Mouse (Mus musculus) urinary bladder, postnatal 25 days (tissue): ENCODE data around the gene Tmprss2.
A peak's percentile ranks its signal among the peaks of the same experiment; 100 is the strongest.

Experiments
- DNase-seq: peaks from one replicate; pipeline ENCODE4 v3.0.0; 2022; ENCODE audit warnings: low spot score

Gene Tmprss2

DNA sequence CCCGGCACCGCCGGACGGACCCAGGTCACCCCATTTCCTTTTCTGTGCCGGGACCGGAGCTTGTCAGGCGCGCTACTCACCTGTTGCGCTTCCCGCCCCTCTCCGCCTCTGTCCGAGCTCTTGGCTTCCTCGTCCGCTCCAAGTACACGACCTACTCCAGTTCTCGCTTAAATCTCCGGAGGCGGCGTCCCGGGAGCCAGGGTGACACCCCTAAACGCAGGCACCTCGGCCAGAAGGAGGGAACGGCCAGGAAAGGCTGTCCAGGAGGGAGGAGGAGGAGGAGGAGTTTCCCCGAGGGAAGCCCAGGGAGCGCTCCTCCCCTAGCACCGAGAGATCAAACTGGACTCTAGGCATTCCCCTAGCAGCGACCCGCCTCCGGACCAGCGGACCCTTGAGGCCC lies at the start of gene Tmprss2:
Gene Tmprss2 (minus strand): TSS at position 257 of the 400 bp plus-strand sequence.
- peak; percentile 67 for DNase-seq

DNA sequence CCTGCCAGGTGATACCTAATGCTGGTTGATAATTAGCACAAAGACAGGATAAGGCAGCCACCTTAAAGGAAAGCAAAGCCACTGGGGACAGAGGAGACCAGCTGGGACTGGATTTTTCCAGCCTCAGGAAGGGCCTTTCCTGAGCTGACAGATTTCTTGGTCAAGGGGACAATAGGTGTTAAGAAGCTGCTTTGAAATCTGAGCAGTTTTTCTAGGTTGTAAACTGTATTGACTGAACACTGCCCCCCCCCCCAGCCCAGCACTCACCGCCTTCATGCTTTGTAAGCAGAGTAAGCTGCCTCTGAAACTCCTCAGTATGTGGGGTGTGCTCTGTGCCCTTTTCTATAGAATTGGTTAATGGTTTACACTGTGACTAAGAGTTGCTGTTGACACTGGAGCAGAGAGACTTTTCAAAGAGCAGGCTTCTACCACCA lies 48.2 kb upstream of the Tmprss2 start:
- DNase-seq: no peak

DNA sequence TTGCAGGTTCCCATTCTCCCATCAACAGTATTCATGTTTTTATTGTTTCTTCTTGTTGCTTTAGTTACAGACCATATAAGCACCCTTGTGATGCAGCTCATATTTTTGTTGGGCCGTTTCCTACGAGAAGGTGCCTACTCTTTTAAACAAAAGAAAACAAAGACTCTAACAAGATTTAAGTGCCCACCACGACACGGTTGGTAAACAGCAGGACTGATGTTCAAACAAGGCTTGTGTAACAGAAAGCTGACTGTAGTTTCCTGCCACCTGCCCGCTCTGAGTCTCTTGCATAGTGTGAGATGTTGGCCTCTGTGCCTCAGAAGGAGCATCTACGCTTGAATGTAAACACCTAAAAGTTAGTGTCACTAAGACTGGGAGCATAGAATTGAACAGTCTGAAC lies 47.5 kb upstream of the Tmprss2 start:
- DNase-seq: no peak

DNA sequence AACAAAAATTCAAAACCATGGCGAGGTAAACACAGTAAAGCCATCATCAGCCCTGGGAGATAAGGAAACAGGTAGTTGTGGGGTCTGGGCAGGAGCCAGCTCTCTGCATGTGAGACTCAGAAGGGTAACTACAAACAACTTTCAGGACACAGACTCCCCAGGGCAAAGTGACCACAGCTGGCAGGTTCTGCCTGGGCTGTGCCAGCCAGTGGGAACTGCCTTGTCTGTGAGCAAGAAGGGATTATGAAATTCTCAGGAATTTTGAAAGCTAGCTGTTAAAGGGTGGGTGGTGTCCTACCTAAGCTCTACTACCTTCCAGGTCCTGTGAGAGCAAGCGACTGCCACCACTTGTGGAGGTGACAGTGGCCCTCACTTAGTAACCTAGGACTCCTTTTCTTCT lies 44.8 kb upstream of the Tmprss2 start:
- DNase-seq: no peak

DNA sequence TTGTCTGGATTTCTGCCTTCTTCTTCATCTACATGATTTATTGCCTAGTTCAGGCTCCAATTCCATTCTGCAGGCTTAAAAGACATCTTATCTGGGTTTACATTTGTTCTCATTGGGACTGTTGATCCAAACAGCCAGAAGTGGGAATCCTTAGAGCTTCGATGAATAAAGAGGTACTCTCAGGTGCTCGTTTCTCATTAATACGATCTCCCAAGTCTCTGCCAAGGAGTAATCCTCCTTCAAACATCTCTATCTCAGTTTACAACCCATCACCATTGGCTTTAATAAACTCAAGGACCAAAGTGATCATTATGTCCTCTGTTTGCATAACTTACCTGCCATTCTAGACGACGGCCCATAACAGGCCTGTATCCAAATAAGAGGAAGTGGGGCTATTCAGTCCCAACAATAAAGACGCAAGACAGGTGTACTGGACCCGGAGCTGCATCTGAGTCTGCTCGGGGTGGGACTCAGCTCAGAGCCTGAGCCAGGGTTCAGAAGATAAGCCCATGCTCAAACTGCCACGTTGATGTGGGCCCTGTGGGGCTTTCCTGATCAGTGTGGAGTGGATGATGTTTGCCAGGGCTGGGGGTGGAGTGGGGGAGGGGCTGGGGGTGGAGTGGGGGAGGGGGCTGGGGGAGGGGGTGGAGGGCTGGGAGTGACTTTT lies 38.7 kb upstream of the Tmprss2 start:
- DNase-seq: no peak

GRCm38 (mm10) chr16:97644681-97645080 lies 33.7 kb upstream of the Tmprss2 start:
- DNase-seq: no peak

GRCm38 (mm10) chr16:97639630-97640029 lies 28.6 kb upstream of the Tmprss2 start:
- DNase-seq: no peak

GRCm38 (mm10) chr16:97632880-97633484 lies 22.0 kb upstream of the Tmprss2 start:
- peak; percentile 49 for DNase-seq

GRCm38 (mm10) chr16:97623166-97623565 lies 12.2 kb upstream of the Tmprss2 start:
- DNase-seq: no peak

DNA sequence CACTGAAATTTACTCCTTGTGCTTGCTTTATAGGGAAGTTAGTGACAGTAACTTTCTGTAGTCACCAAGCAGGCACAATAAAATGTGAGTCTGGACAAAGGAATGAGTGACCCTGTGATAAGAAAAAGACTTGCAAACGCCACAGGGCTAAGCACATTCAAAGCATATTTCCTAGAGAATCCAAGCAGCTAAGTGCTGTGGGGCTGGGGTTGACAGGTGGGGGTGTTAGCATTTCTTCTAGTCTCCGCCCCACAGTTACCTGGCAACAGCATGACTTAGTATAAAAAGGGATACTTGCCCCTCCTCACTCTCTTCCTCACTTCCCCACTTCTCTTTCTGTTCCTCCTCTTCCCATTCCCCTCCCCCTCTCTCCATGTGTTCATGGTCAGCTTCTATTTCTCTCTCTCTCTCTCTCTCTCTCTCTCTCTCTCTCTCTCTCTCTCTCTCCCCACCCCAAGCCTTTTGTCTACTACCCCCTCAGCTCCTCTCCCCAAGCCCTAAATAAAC lies 11.4 kb upstream of the Tmprss2 start:
- DNase-seq: no peak

DNA sequence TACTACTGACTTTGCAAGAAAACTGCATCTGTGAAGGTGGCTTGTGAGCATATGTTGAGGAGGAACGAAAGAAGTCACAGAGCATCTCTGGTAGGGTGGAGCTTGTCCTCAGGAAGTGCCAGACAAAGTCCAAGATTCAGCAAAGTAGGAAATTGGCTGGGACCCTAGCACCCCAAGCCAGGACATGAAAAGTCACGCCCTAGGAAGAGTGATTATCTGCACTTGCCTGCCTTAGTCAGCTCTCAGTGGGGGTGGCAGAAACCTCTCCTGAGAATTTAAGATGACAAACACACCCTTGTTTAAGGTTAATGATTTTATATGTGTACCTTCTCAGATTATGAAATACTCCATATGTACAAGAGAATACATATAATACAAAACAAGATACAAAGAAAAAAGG lies 7.3 kb upstream of the Tmprss2 start:
- DNase-seq: no peak

DNA sequence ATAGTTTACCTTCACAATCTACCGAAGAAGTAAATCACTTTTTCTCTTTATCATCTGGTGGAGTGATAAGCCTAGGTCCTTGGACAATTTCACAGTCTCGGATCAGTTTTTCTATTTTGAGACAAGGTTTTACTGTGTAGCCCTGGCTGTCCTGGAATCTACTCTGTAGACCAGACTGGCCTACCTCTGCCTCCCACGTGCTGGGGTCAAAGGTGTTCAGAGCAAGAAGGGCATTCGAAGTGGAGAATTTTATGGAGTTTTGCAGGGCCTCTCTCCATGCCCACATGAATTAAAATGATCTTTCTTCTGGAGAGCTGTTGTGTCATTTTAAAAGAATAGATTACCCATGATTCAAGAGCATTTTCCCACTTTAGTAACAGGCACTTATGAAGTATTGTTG lies 1.0 kb upstream of the Tmprss2 start:
- no peak for DNase-seq

DNA sequence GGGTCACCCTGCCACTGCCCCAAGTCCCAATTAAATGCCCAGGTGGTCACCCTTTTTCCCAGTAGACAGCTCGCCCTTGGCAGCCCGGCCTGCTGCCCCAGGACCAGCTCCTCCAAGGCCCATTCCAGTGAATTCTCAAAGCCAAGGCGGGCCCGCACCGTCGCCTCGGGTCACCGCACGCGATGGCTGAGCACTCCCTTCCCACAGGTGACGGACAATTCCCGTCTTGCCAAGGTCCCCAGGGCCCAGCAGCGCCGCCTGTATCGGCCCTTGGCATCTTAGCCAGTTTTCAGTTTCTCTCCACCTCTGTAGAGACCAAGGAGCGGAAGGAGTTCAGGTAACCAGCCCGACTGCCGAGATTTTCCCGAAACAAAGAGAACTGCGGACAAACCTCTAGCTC lies 749 bp downstream of the Tmprss2 start:
- DNase-seq: no peak

DNA sequence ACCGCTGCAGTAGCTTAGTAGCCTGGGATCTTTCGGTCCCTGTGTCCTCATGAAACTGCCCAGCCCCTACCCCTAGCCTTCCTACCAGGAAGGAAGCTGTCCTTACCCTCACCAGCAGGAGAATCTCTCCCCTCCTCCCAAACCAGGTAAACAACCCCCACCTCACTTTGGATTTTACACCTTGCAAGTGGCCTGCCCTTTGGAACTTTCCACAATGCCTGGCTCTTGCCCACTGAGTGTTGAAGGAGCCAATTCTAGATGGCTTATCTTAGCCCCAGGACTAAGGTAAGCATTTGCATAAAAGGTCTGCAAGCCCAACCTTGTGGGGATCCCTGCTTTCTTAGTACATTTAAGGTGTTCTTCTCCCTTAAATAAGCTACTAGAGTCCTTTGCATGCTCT lies 1.3 kb downstream of the Tmprss2 start:
- no peak for DNase-seq

DNA sequence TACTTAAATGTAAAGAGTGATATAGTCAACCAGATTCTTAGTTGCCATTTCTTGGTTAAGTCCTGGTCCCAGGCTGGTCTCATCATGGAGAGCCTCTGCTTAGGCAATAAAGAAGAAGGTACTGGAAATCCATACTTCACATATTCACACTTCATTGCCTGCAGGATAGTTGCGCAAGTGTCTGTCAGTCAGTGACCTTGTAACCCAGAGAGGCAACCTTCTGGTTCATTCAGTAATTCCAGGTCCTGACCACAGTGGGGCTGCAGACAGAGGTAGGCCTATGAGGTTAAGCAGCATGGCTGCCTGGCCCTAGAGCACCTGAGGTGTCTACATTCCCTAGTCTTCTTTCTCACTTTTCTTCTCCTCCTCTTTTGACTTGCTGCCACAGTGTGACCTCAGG lies 3.0 kb downstream of the Tmprss2 start:
- no peak for DNase-seq

DNA sequence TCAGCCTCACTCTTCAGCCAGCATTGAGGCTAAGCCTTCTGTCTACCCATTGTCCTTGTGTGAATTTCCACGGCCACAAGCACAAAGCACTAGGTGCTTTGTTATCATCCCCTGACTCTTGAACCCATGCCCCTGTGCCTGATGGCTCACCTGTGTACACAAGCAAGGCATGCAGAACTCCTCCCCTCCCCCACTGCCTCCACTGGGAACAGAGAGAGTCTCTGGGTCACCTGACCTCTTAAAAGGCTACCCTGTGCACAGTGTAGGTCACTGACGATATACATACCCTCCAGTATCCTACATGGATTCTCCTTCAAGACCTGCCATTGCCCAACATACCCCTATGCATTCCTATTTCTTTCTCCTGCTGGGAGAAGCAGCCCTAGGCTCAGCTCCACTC lies 4.2 kb downstream of the Tmprss2 start:
- DNase-seq: peak; percentile 24

GRCm38 (mm10) chr16:97605957-97606721 lies 4.9 kb downstream of the Tmprss2 start:
- no peak for DNase-seq

GRCm38 (mm10) chr16:97602256-97602655 lies 8.7 kb downstream of the Tmprss2 start:
- DNase-seq: no peak

GRCm38 (mm10) chr16:97600591-97600990 lies 10.4 kb downstream of the Tmprss2 start:
- DNase-seq: no peak

- no peak for DNase-seq
These were observed 12.9 kb downstream of the Tmprss2 start for GRCm38 (mm10) chr16:97598046-97598445.

GRCm38 (mm10) chr16:97593816-97594509 lies 17.0 kb downstream of the Tmprss2 start:
- DNase-seq: no peak

DNA sequence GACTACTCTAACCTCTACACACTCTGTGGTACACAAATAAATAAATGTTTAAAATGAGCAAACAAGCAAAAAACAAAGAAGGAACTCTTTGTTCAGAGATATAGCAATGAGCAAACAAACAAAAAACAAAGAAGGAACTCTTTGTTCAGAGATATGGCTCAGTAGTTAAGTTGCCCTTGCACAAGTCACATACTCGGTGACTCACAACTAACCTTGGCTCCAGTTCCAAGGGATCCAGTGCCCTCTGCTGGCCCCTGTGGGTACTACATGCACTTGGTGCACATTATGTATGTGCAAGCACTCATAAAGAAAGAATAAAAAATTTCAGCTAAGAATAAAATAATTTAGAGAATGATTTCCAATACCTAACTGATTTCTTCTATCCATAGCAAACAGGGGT lies 17.9 kb downstream of the Tmprss2 start:
- DNase-seq: peak; percentile 87
